Mouse (Mus musculus) E14TG2a.4 (cell line): ENCODE results near the gene Slc15a5.

Experiments
- H3K27me3 ChIP-seq: 2 replicates; pipeline ENCODE4 v1.6.1; 2014; ENCODE audit warnings: low read length, control low read depth; ENCODE audit not compliant: insufficient read depth
- H3K36me3 ChIP-seq: 2 replicates; pipeline ENCODE4 v1.6.1; 2014; ENCODE audit warnings: low read length, control low read depth; ENCODE audit not compliant: insufficient read depth
- H3K4me1 ChIP-seq: replicated peaks from 2 replicates; pipeline ENCODE4 v1.6.1; 2014; ENCODE audit warnings: low read depth, low read length, control low read depth
- H3K4me3 ChIP-seq: replicated peaks from 2 replicates; pipeline ENCODE4 v1.5.1; 2014; ENCODE audit warnings: mild to moderate bottlenecking, low read length
- H3K9me3 ChIP-seq: 2 replicates; pipeline ENCODE4 v1.6.1; 2014; ENCODE audit warnings: low read length, control low read depth
- CTCF ChIP-seq: conservative IDR thresholded peaks from 2 replicates; pipeline ENCODE4 v1.5.1; 2014; ENCODE audit warnings: low read length
- NANOG ChIP-seq: IDR thresholded peaks from 2 replicates; pipeline ENCODE4 v1.6.1; 2014; ENCODE audit warnings: borderline replicate concordance, low read length, mixed read lengths
- POU5F1 ChIP-seq: IDR thresholded peaks from 2 replicates; pipeline ENCODE4 v1.6.1; 2014; ENCODE audit warnings: low read length, borderline replicate concordance

The Slc15a5 gene

GRCm38 (mm10) chr6:137962836-137963235 lies 116.9 kb downstream of the Slc15a5 start:
- no peak overlapping the region for H3K4me3 ChIP-seq
- H3K9me3 ChIP-seq: peaks cover 20% of the 10 kb centered on the region
- H3K4me1 ChIP-seq: no peaks in the 10 kb centered on the region
- no peaks in the 10 kb centered on the region for H3K36me3 ChIP-seq
- TF ChIP-seq NANOG (no peak), POU5F1 (no peak), CTCF (no peak)
- H3K27me3 ChIP-seq: no peaks in the 10 kb centered on the region

GRCm38 (mm10) chr6:137960023-137960778 lies 119.5 kb downstream of the Slc15a5 start:
- no peaks in the 10 kb centered on the region for H3K9me3 ChIP-seq
- TF ChIP-seq CTCF: no peak
- no peak for TF ChIP-seq NANOG
- TF ChIP-seq POU5F1: no peak
- H3K4me1 ChIP-seq: peaks cover 4% of the 10 kb centered on the region
- H3K27me3 ChIP-seq: no peaks in the 10 kb centered on the region
- H3K4me3 ChIP-seq: no peak overlapping the region
- H3K36me3 ChIP-seq: no peaks in the 10 kb centered on the region

- H3K27me3 ChIP-seq: no peaks in the 10 kb centered on the region
- H3K36me3 ChIP-seq: no peaks in the 10 kb centered on the region
- TF ChIP-seq POU5F1: no peak
- TF ChIP-seq NANOG: no peak
- no peak for TF ChIP-seq CTCF
- no peak overlapping the region for H3K4me3 ChIP-seq
- no peaks in the 10 kb centered on the region for H3K9me3 ChIP-seq
- peaks cover 4% of the 10 kb centered on the region for H3K4me1 ChIP-seq
Observed at GRCm38 (mm10) chr6:137957630-137958029, 122.1 kb downstream of the Slc15a5 start.

- no peaks in the 10 kb centered on the region for H3K27me3 ChIP-seq
- no peaks in the 10 kb centered on the region for H3K9me3 ChIP-seq
Observed at GRCm38 (mm10) chr6:137956783-137957429, 122.8 kb downstream of the Slc15a5 start.

GRCm38 (mm10) chr6:137946520-137946919 lies 133.2 kb downstream of the Slc15a5 start:
- no peaks in the 10 kb centered on the region for H3K36me3 ChIP-seq
- no peaks in the 10 kb centered on the region for H3K27me3 ChIP-seq
- no peaks in the 10 kb centered on the region for H3K9me3 ChIP-seq
- TF ChIP-seq NANOG (no peak), POU5F1 (no peak), CTCF (no peak)
- H3K4me1 ChIP-seq: 0 out of 2 replicates have a peak, but pooled peaks cover 2% of the 10 kb centered on the region
- H3K4me3 ChIP-seq: no peak overlapping the region

More at GRCm38 (mm10) chr6:137956783-137957429, 122.8 kb downstream of the Slc15a5 start:
- Histone ChIP-seq H3K4me3 (no peak overlapping the region), H3K36me3 (no peaks in the 10 kb centered on the region), H3K4me1 (peaks cover 4% of the 10 kb centered on the region)
- no peak for TF ChIP-seq CTCF
- TF ChIP-seq NANOG: no peak
- TF ChIP-seq POU5F1: no peak

- H3K36me3 ChIP-seq: no peaks in the 10 kb centered on the region
- H3K4me3 ChIP-seq: no peak overlapping the region
- no peaks in the 10 kb centered on the region for H3K27me3 ChIP-seq
- peaks cover 12% of the 10 kb centered on the region; the same call in 1 of the 2 replicates for H3K4me1 ChIP-seq
- TF ChIP-seq POU5F1: no peak
- TF ChIP-seq CTCF: no peak
- TF ChIP-seq NANOG: no peak
- no peaks in the 10 kb centered on the region for H3K9me3 ChIP-seq
Observed at GRCm38 (mm10) chr6:137940374-137941218, 139.1 kb downstream of the Slc15a5 start.

GRCm38 (mm10) chr6:137937541-137937940 lies 142.2 kb downstream of the Slc15a5 start:
- H3K4me3 ChIP-seq: no peak overlapping the region
- H3K36me3 ChIP-seq: no peaks in the 10 kb centered on the region
- TF ChIP-seq CTCF (no peak), NANOG (no peak), POU5F1 (no peak)
- H3K27me3 ChIP-seq: no peaks in the 10 kb centered on the region
- peaks cover 12% of the 10 kb centered on the region; the same call in 1 of the 2 replicates for H3K4me1 ChIP-seq
- H3K9me3 ChIP-seq: no peaks in the 10 kb centered on the region

- Histone ChIP-seq H3K4me1 (peaks cover 9% of the 10 kb centered on the region; the same call in 1 of the 2 replicates), H3K4me3 (no peak overlapping the region), H3K9me3 (no peaks in the 10 kb centered on the region), H3K36me3 (no peaks in the 10 kb centered on the region), H3K27me3 (no peaks in the 10 kb centered on the region)
- TF ChIP-seq CTCF: no peak
- no peak for TF ChIP-seq POU5F1
Observed at GRCm38 (mm10) chr6:137936268-137936667, 143.4 kb downstream of the Slc15a5 start.
